Mouse (Mus musculus) megakaryocyte, embryonic 14.5 days (primary cell): ENCODE measurements around the gene Gdpd3. TPM values are rescaled to one million over a fixed set of nuclear protein-coding genes. Genes with fewer than 3 reads are reported as not detected.

Experiments used
- H3K27me3 ChIP-seq: replicated peaks from 2 replicates; pipeline ENCODE3; 2012; ENCODE audit warnings: inconsistent platforms
- H3K36me3 ChIP-seq: replicated peaks from 2 replicates; pipeline ENCODE3; 2012; ENCODE audit warnings: low read length, inconsistent platforms, mixed read lengths
- H3K4me1 ChIP-seq: 2 replicates; pipeline ENCODE4 v1.6.1; 2012; ENCODE audit warnings: inconsistent platforms
- H3K4me3 ChIP-seq: replicated peaks from 2 replicates; pipeline ENCODE3; 2012; ENCODE audit warnings: moderate library complexity, mild to moderate bottlenecking, inconsistent platforms
- H3K9me3 ChIP-seq: 2 replicates; pipeline ENCODE4 v1.6.1; 2012; ENCODE audit warnings: inconsistent platforms
- FLI1 ChIP-seq: IDR thresholded peaks from 2 replicates; pipeline ENCODE4 v1.6.1; 2012; ENCODE audit warnings: low read length, inconsistent platforms, mixed read lengths
- GATA1 ChIP-seq: IDR thresholded peaks from 3 replicates; pipeline ENCODE4 v1.6.1; 2012; ENCODE audit warnings: mixed read lengths, low read length, inconsistent platforms, borderline replicate concordance
- polyA plus RNA-seq: library from polyadenylated mRNA; stranded (reverse); fragments of >175 nt; gene quantifications from 2 replicates; pipeline ENCODE4 v1.2.3, GENCODE M21; 2012; ENCODE audit warnings: low replicate concordance; ENCODE audit not compliant: insufficient read depth

Gene Gdpd3
- polyA plus RNA-seq, 1 experiment, result 3.4 TPM

GRCm38 (mm10) chr7:126795387-126796317, 29.5 kb downstream of the Gdpd3 start:
- H3K4me3 ChIP-seq, result peak overlapping the region; percentile 96
- H3K27me3 ChIP-seq, result no peaks in the 10 kb centered on the region
- no peak for TF ChIP-seq GATA1
- H3K36me3 ChIP-seq, result peaks cover 59% of the 10 kb centered on the region
- peaks cover 72% of the 10 kb centered on the region for H3K4me1 ChIP-seq
- no peaks in the 10 kb centered on the region for H3K9me3 ChIP-seq

- H3K36me3 ChIP-seq, result peaks cover 57% of the 10 kb centered on the region
- peak overlapping the region; percentile 96 for H3K4me3 ChIP-seq
- H3K9me3 ChIP-seq, result no peaks in the 10 kb centered on the region
- TF ChIP-seq GATA1 (no peak), FLI1 (no peak)
- H3K4me1 ChIP-seq, result peaks cover 75% of the 10 kb centered on the region
- no peaks in the 10 kb centered on the region for H3K27me3 ChIP-seq
Measured at GRCm38 (mm10) chr7:126796350-126796932, 30.3 kb downstream of the Gdpd3 start.

GRCm38 (mm10) chr7:126797411-126798126, 31.4 kb downstream of the Gdpd3 start, which contains the start of gene Fam57b:
Gene Fam57b (plus strand): TSS chr7:126797668.
- Histone ChIP-seq H3K4me3 (peak within 1 kb of the TSS; percentile 96), H3K27me3 (no peaks in the 10 kb centered on the region), H3K4me1 (peaks cover 84% of the 10 kb centered on the region), H3K9me3 (no peaks in the 10 kb centered on the region), H3K36me3 (peaks cover 62% of the 10 kb centered on the region)
- TF ChIP-seq GATA1, result no peak
- no peak for TF ChIP-seq FLI1

GRCm38 (mm10) chr7:126798127-126799049, 32.3 kb downstream of the Gdpd3 start:
- Histone ChIP-seq H3K9me3 (no peaks in the 10 kb centered on the region), H3K4me1 (peaks cover 84% of the 10 kb centered on the region), H3K4me3 (peak overlapping the region; percentile 96), H3K27me3 (no peaks in the 10 kb centered on the region), H3K36me3 (peaks cover 62% of the 10 kb centered on the region)
- TF ChIP-seq GATA1 (no peak), FLI1 (no peak)

- Histone ChIP-seq H3K36me3 (peaks cover 55% of the 10 kb centered on the region), H3K4me1 (peaks cover 84% of the 10 kb centered on the region)
Measured at GRCm38 (mm10) chr7:126799050-126799467, 32.9 kb downstream of the Gdpd3 start.

GRCm38 (mm10) chr7:126799468-126800268, 33.5 kb downstream of the Gdpd3 start:
- TF ChIP-seq FLI1 (no peak), GATA1 (no peak)
- Histone ChIP-seq H3K4me1 (peaks cover 84% of the 10 kb centered on the region), H3K4me3 (peak overlapping the region; percentile 96)

More at GRCm38 (mm10) chr7:126799050-126799467, 32.9 kb downstream of the Gdpd3 start:
- 0 out of 3 replicates have a peak, but pooled peaks have one; percentile 51 for TF ChIP-seq GATA1
- TF ChIP-seq FLI1, result no peak
- no peaks in the 10 kb centered on the region for H3K27me3 ChIP-seq
- no peaks in the 10 kb centered on the region for H3K9me3 ChIP-seq
- H3K4me3 ChIP-seq, result peak overlapping the region; percentile 96

GRCm38 (mm10) chr7:126800269-126801056, 34.3 kb downstream of the Gdpd3 start:
- peaks cover 48% of the 10 kb centered on the region for H3K36me3 ChIP-seq
- TF ChIP-seq FLI1 (no peak), GATA1 (no peak)
- H3K4me3 ChIP-seq, result peak overlapping the region; percentile 96
- H3K27me3 ChIP-seq, result no peaks in the 10 kb centered on the region
- no peaks in the 10 kb centered on the region for H3K9me3 ChIP-seq
- peaks cover 84% of the 10 kb centered on the region for H3K4me1 ChIP-seq

More at GRCm38 (mm10) chr7:126799468-126800268, 33.5 kb downstream of the Gdpd3 start:
- H3K27me3 ChIP-seq, result no peaks in the 10 kb centered on the region
- H3K36me3 ChIP-seq, result peaks cover 53% of the 10 kb centered on the region
- H3K9me3 ChIP-seq, result no peaks in the 10 kb centered on the region

GRCm38 (mm10) chr7:126801057-126801422, 34.9 kb downstream of the Gdpd3 start:
- peaks cover 80% of the 10 kb centered on the region for H3K4me1 ChIP-seq

More at GRCm38 (mm10) chr7:126801057-126801422, 34.9 kb downstream of the Gdpd3 start:
- Histone ChIP-seq H3K4me3 (peak overlapping the region; percentile 96), H3K36me3 (peaks cover 44% of the 10 kb centered on the region), H3K9me3 (no peaks in the 10 kb centered on the region), H3K27me3 (no peaks in the 10 kb centered on the region)
- no peak for TF ChIP-seq FLI1
- no peak for TF ChIP-seq GATA1
